Mouse (Mus musculus) midbrain, embryonic 13.5 days (tissue): Measurements from ENCODE around the gene Rnf213. TPM values are rescaled to one million over a fixed set of nuclear protein-coding genes. Genes with fewer than 3 reads are reported as not detected.

Source experiments
- ATAC-seq: fragments of 200-750 bp; cut with Nextera tagmentation; 2 replicates; pipeline ENCODE4 v1.8.0; 2017; ENCODE audit warnings: mild to moderate bottlenecking, moderate TSS enrichment, moderate library complexity
- H3K27ac ChIP-seq: fragments of 300-500 bp; sonication (generic); 2 replicates; pipeline ENCODE4 v1.5.1; 2015; ENCODE audit warnings: inconsistent platforms, mild to moderate bottlenecking, moderate library complexity
- H3K27me3 ChIP-seq: fragments of 300-500 bp; sonication (generic); 2 replicates; pipeline ENCODE4 v1.6.1; 2015; ENCODE audit warnings: mild to moderate bottlenecking, inconsistent platforms
- H3K36me3 ChIP-seq: fragments of 300-500 bp; sonication (generic); 2 replicates; pipeline ENCODE4 v1.6.1; 2015; ENCODE audit warnings: mild to moderate bottlenecking, inconsistent platforms
- H3K4me1 ChIP-seq: fragments of 300-500 bp; sonication (generic); replicated peaks from 2 replicates; pipeline ENCODE4 v1.6.1; 2015; ENCODE audit warnings: inconsistent platforms
- H3K4me2 ChIP-seq: fragments of 300-500 bp; sonication (generic); replicated peaks from 2 replicates; pipeline ENCODE4 v1.6.1; 2015; ENCODE audit warnings: moderate library complexity, mild to moderate bottlenecking, inconsistent platforms
- H3K4me3 ChIP-seq: fragments of 300-500 bp; sonication (generic); replicated peaks from 2 replicates; pipeline ENCODE4 v1.5.1; 2015; ENCODE audit warnings: mild to moderate bottlenecking, inconsistent platforms
- H3K9ac ChIP-seq: fragments of 300-500 bp; sonication (generic); replicated peaks from 2 replicates; pipeline ENCODE4 v1.6.1; 2015; ENCODE audit warnings: mild to moderate bottlenecking, inconsistent platforms
- H3K9me3 ChIP-seq: fragments of 300-500 bp; sonication (generic); 2 replicates; pipeline ENCODE4 v1.6.1; 2016; ENCODE audit warnings: mild to moderate bottlenecking, inconsistent platforms
- WGBS: fragments of 180-500 bp; shearing (Covaris S2); methylation state at CpG from one replicate; pipeline ENCODE4 v1.1.7; 2015; 5-methylcytosine and 5-hydroxymethylcytosine counted together
- polyA plus RNA-seq: library from polyadenylated mRNA; unstranded; fragments of >200 nt; fragmentation: Nextera tagmentation; extraction: Ambion mirVana; gene quantifications from 2 replicates; pipeline ENCODE4 v1.2.1, GENCODE M21; 2015

The Rnf213 gene
- polyA plus RNA-seq: 0.66 and 0.84 TPM in 2 replicates

DNA sequence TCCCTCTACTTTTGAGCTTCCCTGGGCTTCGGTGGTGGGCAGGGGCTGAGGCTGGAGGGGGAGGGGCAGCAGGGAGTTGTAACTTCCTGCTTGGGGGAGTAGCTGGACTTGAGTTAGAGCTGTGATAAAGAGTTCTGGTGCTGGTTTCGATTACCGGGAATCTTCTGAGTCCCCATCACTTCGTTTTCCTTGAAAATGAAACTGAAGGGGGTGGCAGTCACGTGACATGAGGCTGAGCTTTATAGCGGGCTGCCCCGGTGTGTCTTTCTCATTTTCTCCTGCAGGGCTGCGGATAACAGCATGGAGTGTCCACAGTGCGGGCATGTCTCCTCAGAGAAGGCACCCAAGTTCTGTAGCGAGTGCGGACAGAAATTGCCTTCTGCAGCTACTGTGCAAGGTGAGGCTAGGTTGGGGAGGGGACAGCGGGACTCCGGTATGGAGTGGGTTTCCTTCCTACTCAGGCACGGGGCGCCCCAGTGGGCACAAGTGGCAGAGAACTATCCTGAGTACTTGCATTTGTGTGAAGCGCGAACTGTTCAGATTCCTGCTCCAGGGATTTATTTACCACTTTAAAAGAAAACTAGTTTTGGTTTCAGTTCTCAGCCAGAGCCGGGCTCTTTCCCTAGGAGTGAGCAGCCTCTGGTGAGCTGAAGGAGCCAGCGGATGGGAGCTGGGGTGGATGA lies at the start of gene Rnf213:
Rnf213 (plus strand) TSS at position 301 of the 683 bp plus-strand sequence.
- H3K4me1 ChIP-seq: peaks cover 27% of the 10 kb centered on the region
- peak; percentile 41; the same call in 1 of the 2 replicates for ATAC-seq
- H3K27ac ChIP-seq: no peak within 1 kb of the TSS
- WGBS: 1% methylated on average over 19 of the region's 19 CpGs
- H3K27me3 ChIP-seq: peaks cover 90% of the 10 kb centered on the region
- peak within 1 kb of the TSS; percentile 50; the same call in 1 of the 2 replicates for H3K9ac ChIP-seq
- no peaks in the 10 kb centered on the region; the same call in 1 of the 2 replicates for H3K9me3 ChIP-seq
- H3K36me3 ChIP-seq: no peaks in the 10 kb centered on the region
- H3K4me3 ChIP-seq: peak within 1 kb of the TSS; percentile 39
- peak within 1 kb of the TSS; percentile 60 for H3K4me2 ChIP-seq

DNA sequence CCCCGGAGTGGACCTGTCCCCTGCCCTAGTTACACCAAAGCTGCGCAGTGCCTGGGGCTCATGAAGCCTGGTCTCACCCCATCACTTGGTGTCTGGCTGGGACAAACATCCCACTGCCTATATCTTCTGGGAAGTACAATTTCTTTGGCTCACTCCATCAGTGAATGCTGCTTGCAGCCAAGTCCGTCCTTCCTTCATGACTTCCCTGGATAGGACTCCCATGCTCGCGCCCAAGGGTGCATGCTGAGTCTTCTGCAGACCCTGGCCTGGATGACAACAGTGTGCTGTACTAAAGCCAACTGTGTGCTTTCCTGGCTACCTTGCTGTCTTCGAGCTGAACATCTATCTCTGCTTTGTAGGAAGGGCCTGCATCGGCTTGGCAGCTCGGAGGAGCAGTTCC lies 48.7 kb upstream of the Rnf213 start:
- Histone ChIP-seq H3K27me3 (no peaks in the 10 kb centered on the region), H3K9ac (no peak overlapping the region), H3K4me3 (no peak overlapping the region), H3K27ac (no peak overlapping the region), H3K4me1 (no peaks in the 10 kb centered on the region), H3K9me3 (no peaks in the 10 kb centered on the region), H3K36me3 (no peaks in the 10 kb centered on the region), H3K4me2 (no peak overlapping the region)
- 89% methylated on average over 8 of the region's 8 CpGs for WGBS
- ATAC-seq: no peak

DNA sequence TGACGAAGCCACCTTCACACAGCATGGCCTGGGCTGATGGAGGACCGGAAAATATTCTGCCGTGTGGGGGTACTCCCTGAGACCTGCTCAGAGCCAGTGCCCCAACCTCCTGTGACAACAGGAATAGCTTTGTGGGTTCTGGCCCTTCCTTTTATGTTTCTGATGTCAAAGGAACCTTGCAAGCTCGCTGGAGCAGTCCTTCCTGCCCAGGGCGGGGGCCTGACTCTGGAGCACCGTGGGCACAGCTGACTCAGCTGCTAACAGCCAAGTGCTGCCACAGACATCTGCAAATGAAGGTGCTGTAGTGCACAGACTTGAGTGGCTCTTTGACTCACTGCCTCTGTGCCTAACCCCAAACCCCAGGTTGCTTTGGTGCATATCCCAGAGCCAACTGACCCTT lies 48.0 kb upstream of the Rnf213 start:
- Histone ChIP-seq H3K4me1 (no peaks in the 10 kb centered on the region), H3K4me3 (no peak overlapping the region), H3K27me3 (no peaks in the 10 kb centered on the region), H3K27ac (no peak overlapping the region), H3K9ac (no peak overlapping the region), H3K36me3 (no peaks in the 10 kb centered on the region), H3K9me3 (no peaks in the 10 kb centered on the region), H3K4me2 (no peak overlapping the region)
- WGBS: 76% methylated on average over 6 of the region's 6 CpGs
- no peak for ATAC-seq

DNA sequence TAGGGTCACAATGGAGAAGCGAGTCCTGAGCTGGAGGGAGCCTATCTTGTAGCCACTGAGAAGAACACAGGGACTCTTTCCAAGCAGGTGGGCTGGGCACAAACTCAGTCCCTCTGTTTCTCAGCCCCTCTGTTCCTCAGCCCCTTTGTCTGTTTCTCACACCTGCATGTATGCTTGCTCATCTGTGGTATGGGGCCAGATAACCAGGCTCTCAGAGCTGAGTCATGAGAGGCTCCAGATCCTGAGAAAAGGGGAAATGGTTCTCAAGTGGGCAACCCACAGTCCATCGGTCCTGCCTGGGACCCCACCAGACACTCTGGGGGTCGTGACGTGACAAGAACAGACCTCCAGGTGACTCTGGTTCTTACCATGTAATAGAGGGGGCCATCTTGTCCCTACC lies 45.8 kb upstream of the Rnf213 start:
- Histone ChIP-seq H3K4me3 (no peak overlapping the region), H3K9ac (no peak overlapping the region), H3K9me3 (no peaks in the 10 kb centered on the region), H3K36me3 (no peaks in the 10 kb centered on the region), H3K4me1 (no peaks in the 10 kb centered on the region), H3K27me3 (no peaks in the 10 kb centered on the region), H3K27ac (no peak overlapping the region), H3K4me2 (no peak overlapping the region)
- WGBS: 88% methylated on average over 4 of the region's 4 CpGs
- ATAC-seq: no peak

DNA sequence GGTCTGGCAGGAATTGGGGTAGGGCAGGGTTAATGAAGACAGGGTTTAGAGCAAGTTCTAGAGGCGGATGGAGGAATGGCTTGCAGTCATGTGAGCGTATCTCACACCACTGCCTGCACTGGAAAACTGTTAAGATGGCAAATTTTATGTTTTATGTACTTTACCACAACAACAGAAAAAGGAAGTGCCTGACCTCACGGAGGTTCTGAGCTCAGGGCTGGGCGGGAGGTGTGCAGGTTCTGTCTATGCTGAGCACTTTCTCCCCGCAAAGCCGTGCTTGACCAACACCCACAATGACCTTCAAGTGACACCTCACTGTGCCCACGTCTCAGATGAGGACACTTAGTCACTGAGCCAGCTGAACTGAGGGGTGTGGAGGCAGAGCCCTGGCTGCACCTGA lies 40.8 kb upstream of the Rnf213 start:
- H3K36me3 ChIP-seq: no peaks in the 10 kb centered on the region
- H3K4me3 ChIP-seq: no peak overlapping the region
- H3K27me3 ChIP-seq: no peaks in the 10 kb centered on the region
- 83% methylated on average over 7 of the region's 7 CpGs for WGBS
- peaks cover 20% of the 10 kb centered on the region for H3K4me1 ChIP-seq
- H3K4me2 ChIP-seq: no peak overlapping the region
- H3K9me3 ChIP-seq: no peaks in the 10 kb centered on the region
- no peak for ATAC-seq
- H3K27ac ChIP-seq: no peak overlapping the region
- no peak overlapping the region for H3K9ac ChIP-seq

DNA sequence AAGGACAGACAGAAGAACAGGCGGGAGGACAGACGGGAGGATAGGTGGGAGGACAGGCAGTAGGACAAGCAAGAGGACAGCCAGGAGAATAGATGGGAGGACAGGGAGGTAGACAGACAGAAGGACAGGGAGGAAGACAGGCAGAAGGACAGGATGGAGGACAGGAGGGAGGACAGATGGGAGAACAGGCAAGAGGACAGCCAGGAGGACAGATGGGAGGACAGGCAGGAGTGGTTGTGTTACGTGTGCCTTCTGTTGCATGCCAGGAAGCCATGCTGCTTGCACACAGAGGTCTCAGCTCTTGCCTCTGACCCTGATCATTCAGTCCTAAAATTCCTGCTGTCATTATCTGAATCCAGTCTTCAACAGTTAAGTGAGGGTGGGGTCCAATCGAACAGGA lies 39.0 kb upstream of the Rnf213 start:
- Histone ChIP-seq H3K4me1 (peaks cover 20% of the 10 kb centered on the region), H3K27me3 (no peaks in the 10 kb centered on the region), H3K4me3 (no peak overlapping the region), H3K27ac (no peak overlapping the region), H3K9ac (no peak overlapping the region), H3K4me2 (no peak overlapping the region), H3K9me3 (no peaks in the 10 kb centered on the region), H3K36me3 (no peaks in the 10 kb centered on the region)
- WGBS: 91% methylated on average over 4 of the region's 4 CpGs
- no peak for ATAC-seq

DNA sequence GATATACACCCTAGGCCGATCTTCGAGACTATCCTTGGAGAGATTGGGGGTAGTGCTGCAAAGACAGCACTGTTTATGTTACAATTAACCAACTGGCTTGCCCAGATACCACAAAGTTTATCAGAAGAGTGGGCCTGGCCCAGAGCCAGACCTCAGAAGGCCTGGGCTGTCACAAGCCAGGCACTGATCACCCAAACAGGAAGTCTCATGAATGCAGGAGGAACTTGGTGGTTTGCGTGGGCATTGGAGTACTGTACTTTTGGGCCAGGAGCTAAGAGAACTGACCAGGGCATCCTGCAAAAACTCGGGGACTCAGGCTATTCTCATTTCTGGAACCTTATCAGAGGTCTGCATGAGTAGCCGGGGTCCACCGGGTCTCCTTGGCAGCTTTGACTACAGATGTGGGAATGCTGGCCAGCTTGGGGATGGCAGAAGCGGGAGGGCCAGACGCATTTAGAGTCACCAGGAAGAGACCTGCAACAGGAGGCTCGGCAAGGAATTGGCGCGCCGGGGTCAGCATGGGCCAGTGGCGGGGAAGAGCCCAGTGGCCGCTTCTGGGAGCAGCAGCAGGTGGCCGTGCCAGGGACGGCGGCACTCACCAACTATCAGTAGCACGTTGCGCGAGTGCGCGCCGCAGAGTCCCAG lies 38.0 kb upstream of the Rnf213 start:
- no peak for ATAC-seq
- 7% methylated on average over 23 of the region's 23 CpGs for WGBS

DNA sequence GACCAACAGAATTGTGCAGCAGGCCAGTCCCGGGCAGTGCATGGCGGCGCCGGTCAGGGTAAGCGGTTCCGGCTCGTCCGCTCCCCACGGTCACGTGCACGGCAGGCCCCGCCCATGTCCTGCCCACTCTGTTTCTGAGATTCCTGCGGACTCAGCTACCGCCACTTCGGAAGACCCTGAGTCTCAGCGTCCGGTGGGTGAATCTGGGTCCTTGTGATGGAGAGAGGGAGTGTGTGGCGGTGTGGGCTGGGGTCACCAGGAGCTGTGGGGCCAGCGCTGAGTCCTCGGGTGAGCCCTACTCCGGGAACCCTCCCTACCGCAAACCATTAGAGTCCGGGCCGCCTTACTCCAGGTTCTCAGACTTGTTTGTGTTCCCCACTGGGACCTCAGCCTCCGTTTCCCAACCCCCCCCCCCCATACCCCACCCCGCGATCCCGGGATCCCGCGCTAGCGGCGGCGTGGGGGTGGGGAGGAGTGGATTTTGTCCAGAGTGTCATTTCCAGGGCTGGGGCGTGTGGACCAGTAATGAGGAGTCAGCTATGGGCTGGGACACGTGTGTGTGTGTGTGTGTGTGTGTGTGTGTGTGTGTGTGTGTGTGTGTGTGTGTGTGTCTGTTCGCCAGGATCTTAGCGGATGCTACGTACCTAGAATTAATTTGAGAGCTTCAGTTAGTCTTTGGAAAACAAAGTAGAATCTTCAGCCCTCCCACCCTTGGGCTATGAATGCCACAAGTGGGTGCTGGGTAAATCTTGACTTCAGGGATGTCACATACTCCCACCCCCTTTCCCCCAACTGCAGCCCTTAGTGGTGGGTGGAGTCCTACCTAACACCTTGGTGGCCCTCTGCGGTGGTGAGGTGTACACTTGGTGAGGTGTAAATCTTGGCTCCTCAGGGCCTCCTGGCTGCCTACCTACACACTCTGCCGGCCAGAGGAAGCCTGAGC lies 37.2 kb upstream of the Rnf213 start, which contains the start of the genes Sgsh and Slc26a11:
Sgsh (minus strand) TSS at position 94 of the 943 bp plus-strand sequence.
Slc26a11 (plus strand) TSS at position 115 of the 943 bp plus-strand sequence.
- Histone ChIP-seq H3K27ac (peak within 1 kb of the TSS; percentile 47; the same call in 1 of the 2 replicates), H3K4me1 (peaks cover 20% of the 10 kb centered on the region), H3K27me3 (no peaks in the 10 kb centered on the region), H3K4me3 (peak within 1 kb of the TSS; percentile 70), H3K9me3 (no peaks in the 10 kb centered on the region), H3K36me3 (no peaks in the 10 kb centered on the region), H3K9ac (peak within 1 kb of the TSS; percentile 76), H3K4me2 (peak within 1 kb of the TSS; percentile 92)
- 2% methylated on average over 40 of the region's 40 CpGs for WGBS
- peak; percentile 95 for ATAC-seq

More for the DNA sequence above, 38.0 kb upstream of the Rnf213 start:
- no peaks in the 10 kb centered on the region for H3K9me3 ChIP-seq
- no peaks in the 10 kb centered on the region for H3K27me3 ChIP-seq
- H3K27ac ChIP-seq: peak overlapping the region; percentile 47; the same call in 1 of the 2 replicates
- H3K4me2 ChIP-seq: peak overlapping the region; percentile 92
- peaks cover 20% of the 10 kb centered on the region for H3K4me1 ChIP-seq
- H3K36me3 ChIP-seq: no peaks in the 10 kb centered on the region
- H3K9ac ChIP-seq: peak overlapping the region; percentile 76
- peak overlapping the region; percentile 70 for H3K4me3 ChIP-seq

DNA sequence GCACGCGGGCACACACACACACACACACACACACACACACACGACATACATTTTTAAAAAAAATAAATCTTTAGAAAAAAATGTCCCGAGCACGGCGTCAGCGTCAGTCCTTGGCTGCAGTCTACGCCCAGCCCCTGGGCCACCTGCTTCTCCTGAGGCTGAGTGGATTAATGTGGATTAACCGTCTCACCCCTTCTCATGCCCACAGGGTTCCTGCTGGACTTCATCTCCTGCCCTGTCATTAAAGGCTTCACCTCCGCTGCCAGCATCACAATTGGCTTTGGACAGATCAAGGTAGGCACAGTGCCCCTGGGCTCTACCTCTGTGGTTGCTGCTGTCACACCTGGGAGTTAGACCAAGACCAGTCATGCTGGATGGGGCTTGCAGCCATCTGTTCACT lies 33.8 kb upstream of the Rnf213 start:
- H3K4me2 ChIP-seq: no peak overlapping the region
- H3K4me3 ChIP-seq: no peak overlapping the region
- ATAC-seq: no peak
- H3K9me3 ChIP-seq: no peaks in the 10 kb centered on the region
- no peak overlapping the region for H3K27ac ChIP-seq
- no peaks in the 10 kb centered on the region for H3K27me3 ChIP-seq
- WGBS: 87% methylated on average over 10 of the region's 10 CpGs
- no peaks in the 10 kb centered on the region for H3K36me3 ChIP-seq
- peaks cover 33% of the 10 kb centered on the region for H3K4me1 ChIP-seq
- H3K9ac ChIP-seq: no peak overlapping the region

DNA sequence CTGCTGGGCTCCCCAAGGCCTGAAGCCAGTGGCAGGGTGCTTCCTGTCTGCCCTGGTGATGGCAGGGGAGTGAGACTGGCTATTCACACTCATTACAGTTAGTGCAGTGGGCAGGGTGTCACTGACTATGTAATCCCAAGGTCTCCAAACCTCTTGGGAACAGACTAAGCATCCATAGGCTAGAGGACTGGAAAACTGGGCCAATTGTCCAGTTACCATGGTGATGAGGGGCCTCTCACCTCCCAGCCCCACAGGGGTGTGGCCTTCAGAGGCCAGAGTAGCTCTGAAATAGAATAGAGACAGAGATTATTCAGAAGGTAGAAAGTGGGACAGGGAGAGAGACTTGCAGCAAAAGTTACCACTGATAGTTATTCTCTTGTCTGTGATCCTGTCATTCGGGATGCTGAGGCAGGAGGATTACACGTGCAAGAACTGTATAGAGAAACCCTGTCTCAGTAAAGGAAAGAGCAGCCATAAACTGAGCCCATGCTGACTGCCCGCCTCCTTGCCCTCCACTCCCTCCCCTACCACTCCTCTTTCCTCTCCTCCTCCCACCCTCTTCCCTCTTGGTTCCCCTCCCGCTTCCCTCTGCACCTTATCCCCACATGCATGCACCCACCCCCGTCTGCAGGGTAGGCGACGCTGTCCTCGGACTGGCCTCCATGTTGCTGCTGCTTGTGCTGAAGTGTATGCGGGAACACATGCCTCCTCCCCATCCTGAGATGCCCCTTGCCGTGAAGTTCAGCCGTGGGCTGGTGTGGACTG lies 29.9 kb upstream of the Rnf213 start:
- Histone ChIP-seq H3K36me3 (0 out of 2 replicates have a peak, but pooled peaks cover 3% of the 10 kb centered on the region), H3K9me3 (no peaks in the 10 kb centered on the region; the same call in 1 of the 2 replicates), H3K4me3 (peak overlapping the region; percentile 21), H3K4me1 (peaks cover 13% of the 10 kb centered on the region), H3K27me3 (no peaks in the 10 kb centered on the region), H3K27ac (0 out of 2 replicates have a peak overlapping the region, but pooled peaks have one; percentile 19), H3K9ac (peak overlapping the region; percentile 57), H3K4me2 (peak overlapping the region; percentile 49)
- 20% methylated on average over 11 of the region's 11 CpGs for WGBS
- peak; percentile 62; the same call in 1 of the 2 replicates for ATAC-seq
